Mouse (Mus musculus): ENCODE measurements around the gene A530016L24Rik. TPM values are rescaled to one million over a fixed set of nuclear protein-coding genes. Genes with fewer than 3 reads are reported as not detected.

Gene A530016L24Rik
- polyA plus RNA-seq, 1 experiment from 2014 or later, result 0.13 TPM

GRCm38 (mm10) chr12:112464516-112464915 lies 24.7 kb upstream of the A530016L24Rik start:
- no peak overlapping the region for H3K9ac ChIP-seq
- H3K4me2 ChIP-seq (replicated peaks), result no peak overlapping the region
- 74% methylated on average over 3 of the region's 3 CpGs for WGBS
- H3K4me3 ChIP-seq, result no peak overlapping the region
- no peak for ATAC-seq (ENCODE audit: low FRiP score, low read depth)
- H3K27me3 ChIP-seq (replicated peaks), result 0 out of 2 replicates have a peak, but pooled peaks cover 10% of the 10 kb centered on the region
- no peak overlapping the region for H3K27ac ChIP-seq
- no peaks in the 10 kb centered on the region for H3K9me3 ChIP-seq
- H3K36me3 ChIP-seq, result no peaks in the 10 kb centered on the region
- peaks cover 19% of the 10 kb centered on the region for H3K4me1 ChIP-seq

- Histone ChIP-seq H3K27me3 (replicated peaks) (0 out of 2 replicates have a peak, but pooled peaks cover 4% of the 10 kb centered on the region), H3K9me3 (no peaks in the 10 kb centered on the region), H3K4me3 (no peak overlapping the region), H3K4me2 (replicated peaks) (no peak overlapping the region), H3K9ac (no peak overlapping the region), H3K36me3 (no peaks in the 10 kb centered on the region), H3K4me1 (peaks cover 32% of the 10 kb centered on the region), H3K27ac (no peak overlapping the region)
- WGBS, result 95% methylated on average over 17 of the region's 17 CpGs
- ATAC-seq (ENCODE audit: low FRiP score, low read depth), result no peak
These were observed 23.3 kb upstream of the A530016L24Rik start for GRCm38 (mm10) chr12:112465928-112466327.

GRCm38 (mm10) chr12:112467387-112467786 lies 21.9 kb upstream of the A530016L24Rik start:
- peaks cover 28% of the 10 kb centered on the region for H3K4me1 ChIP-seq

GRCm38 (mm10) chr12:112469393-112469792 lies 19.9 kb upstream of the A530016L24Rik start:
- no peak overlapping the region for H3K4me2 ChIP-seq (replicated peaks)
- H3K36me3 ChIP-seq, result no peaks in the 10 kb centered on the region
- peaks cover 18% of the 10 kb centered on the region for H3K27me3 ChIP-seq (replicated peaks)
- H3K9ac ChIP-seq, result no peak overlapping the region
- H3K9me3 ChIP-seq, result no peaks in the 10 kb centered on the region
- no peak for ATAC-seq (ENCODE audit: low FRiP score, low read depth)
- H3K4me1 ChIP-seq, result peaks cover 29% of the 10 kb centered on the region
- H3K4me3 ChIP-seq, result no peak overlapping the region
- H3K27ac ChIP-seq, result no peak overlapping the region
- WGBS, result 89% methylated on average over 7 of the region's 7 CpGs

More at GRCm38 (mm10) chr12:112467387-112467786, 21.9 kb upstream of the A530016L24Rik start:
- 81% methylated on average over 10 of the region's 10 CpGs for WGBS
- Histone ChIP-seq H3K9me3 (no peaks in the 10 kb centered on the region), H3K4me2 (replicated peaks) (no peak overlapping the region), H3K36me3 (no peaks in the 10 kb centered on the region), H3K9ac (no peak overlapping the region), H3K4me3 (no peak overlapping the region), H3K27me3 (replicated peaks) (peaks cover 10% of the 10 kb centered on the region; the same call in 1 of the 2 replicates), H3K27ac (no peak overlapping the region)
- no peak for ATAC-seq (ENCODE audit: low FRiP score, low read depth)

GRCm38 (mm10) chr12:112470216-112470615 lies 19.0 kb upstream of the A530016L24Rik start:
- WGBS, result 55% methylated on average over 5 of the region's 5 CpGs
- Histone ChIP-seq H3K4me3 (no peak overlapping the region), H3K4me1 (peaks cover 28% of the 10 kb centered on the region), H3K4me2 (replicated peaks) (no peak overlapping the region), H3K27me3 (replicated peaks) (peaks cover 25% of the 10 kb centered on the region), H3K9me3 (no peaks in the 10 kb centered on the region), H3K36me3 (no peaks in the 10 kb centered on the region), H3K27ac (no peak overlapping the region; the same call in 1 of the 2 replicates), H3K9ac (no peak overlapping the region)
- ATAC-seq (ENCODE audit: low FRiP score, low read depth), result no peak

GRCm38 (mm10) chr12:112473777-112474176 lies 15.5 kb upstream of the A530016L24Rik start:
- Histone ChIP-seq H3K4me2 (replicated peaks) (no peak overlapping the region), H3K27ac (no peak overlapping the region), H3K9me3 (no peaks in the 10 kb centered on the region), H3K4me1 (peaks cover 28% of the 10 kb centered on the region), H3K4me3 (no peak overlapping the region), H3K9ac (no peak overlapping the region), H3K36me3 (no peaks in the 10 kb centered on the region), H3K27me3 (replicated peaks) (peaks cover 36% of the 10 kb centered on the region)
- 11% methylated on average over 9 of the region's 9 CpGs for WGBS
- peak; percentile 46; the same call in 1 of the 2 replicates for ATAC-seq (ENCODE audit: low FRiP score, low read depth)

GRCm38 (mm10) chr12:112489535-112489934 lies 287 bp downstream of the A530016L24Rik start:
- no peak for ATAC-seq (ENCODE audit: low FRiP score, low read depth)
- Histone ChIP-seq H3K9me3 (no peaks in the 10 kb centered on the region), H3K9ac (no peak overlapping the region), H3K27me3 (replicated peaks) (no peaks in the 10 kb centered on the region), H3K27ac (no peak overlapping the region), H3K36me3 (no peaks in the 10 kb centered on the region), H3K4me1 (peaks cover 7% of the 10 kb centered on the region; the same call in 1 of the 2 replicates), H3K4me2 (replicated peaks) (no peak overlapping the region), H3K4me3 (no peak overlapping the region)
- WGBS, result 89% methylated on average over 9 of the region's 9 CpGs

GRCm38 (mm10) chr12:112490444-112490939 lies 1.2 kb downstream of the A530016L24Rik start:
- no peak overlapping the region for H3K27ac ChIP-seq
- ATAC-seq (ENCODE audit: low FRiP score, low read depth), result no peak

GRCm38 (mm10) chr12:112496136-112496535 lies 6.9 kb downstream of the A530016L24Rik start:
- ATAC-seq (ENCODE audit: low FRiP score, low read depth), result no peak
- Histone ChIP-seq H3K9ac (no peak overlapping the region), H3K36me3 (no peaks in the 10 kb centered on the region), H3K4me3 (no peak overlapping the region), H3K27ac (no peak overlapping the region), H3K9me3 (no peaks in the 10 kb centered on the region), H3K4me1 (peaks cover 3% of the 10 kb centered on the region; the same call in 1 of the 2 replicates), H3K27me3 (replicated peaks) (no peaks in the 10 kb centered on the region), H3K4me2 (replicated peaks) (no peak overlapping the region)
- WGBS, result 71% methylated on average over 5 of the region's 5 CpGs

More at GRCm38 (mm10) chr12:112490444-112490939, 1.2 kb downstream of the A530016L24Rik start:
- no peak overlapping the region for H3K4me2 ChIP-seq (replicated peaks)
- 48% methylated on average over 3 of the region's 3 CpGs for WGBS
- H3K4me1 ChIP-seq, result peaks cover 7% of the 10 kb centered on the region; the same call in 1 of the 2 replicates
- H3K27me3 ChIP-seq (replicated peaks), result no peaks in the 10 kb centered on the region
- H3K36me3 ChIP-seq, result no peaks in the 10 kb centered on the region
- no peak overlapping the region for H3K4me3 ChIP-seq
- no peaks in the 10 kb centered on the region for H3K9me3 ChIP-seq
- no peak overlapping the region for H3K9ac ChIP-seq

GRCm38 (mm10) chr12:112497731-112498130 lies 8.5 kb downstream of the A530016L24Rik start:
- Histone ChIP-seq H3K27me3 (replicated peaks) (no peaks in the 10 kb centered on the region), H3K4me1 (0 out of 2 replicates have a peak, but pooled peaks cover 3% of the 10 kb centered on the region), H3K27ac (no peak overlapping the region), H3K4me2 (replicated peaks) (no peak overlapping the region), H3K36me3 (no peaks in the 10 kb centered on the region), H3K4me3 (no peak overlapping the region), H3K9me3 (no peaks in the 10 kb centered on the region), H3K9ac (no peak overlapping the region)
- no peak for ATAC-seq (ENCODE audit: low FRiP score, low read depth)
- 82% methylated on average over 8 of the region's 8 CpGs for WGBS

GRCm38 (mm10) chr12:112498683-112499082 lies 9.4 kb downstream of the A530016L24Rik start:
- H3K9me3 ChIP-seq, result no peaks in the 10 kb centered on the region
- H3K27ac ChIP-seq, result no peak overlapping the region
- H3K4me2 ChIP-seq (replicated peaks), result no peak overlapping the region
- no peaks in the 10 kb centered on the region for H3K36me3 ChIP-seq
- 0 out of 2 replicates have a peak, but pooled peaks cover 3% of the 10 kb centered on the region for H3K4me1 ChIP-seq
- H3K4me3 ChIP-seq, result no peak overlapping the region
- no peak for ATAC-seq (ENCODE audit: low FRiP score, low read depth)
- 43% methylated on average over 11 of the region's 11 CpGs for WGBS
- H3K27me3 ChIP-seq (replicated peaks), result no peaks in the 10 kb centered on the region
- no peak overlapping the region for H3K9ac ChIP-seq

- no peak overlapping the region for H3K9ac ChIP-seq
- 40% methylated on average over 19 of the region's 19 CpGs for WGBS
- no peak overlapping the region for H3K4me2 ChIP-seq (replicated peaks)
- H3K9me3 ChIP-seq, result no peaks in the 10 kb centered on the region
- H3K27ac ChIP-seq, result no peak overlapping the region
- peaks cover 12% of the 10 kb centered on the region; the same call in 1 of the 2 replicates for H3K27me3 ChIP-seq (replicated peaks)
- H3K4me1 ChIP-seq, result peaks cover 26% of the 10 kb centered on the region
- H3K4me3 ChIP-seq, result no peak overlapping the region
- H3K36me3 ChIP-seq, result no peaks in the 10 kb centered on the region
- no peak for ATAC-seq (ENCODE audit: low FRiP score, low read depth)
These were observed 13.9 kb downstream of the A530016L24Rik start for GRCm38 (mm10) chr12:112503003-112503771.

All from neural tube, embryonic 12.5 days (tissue).